Mouse (Mus musculus): ENCODE measurements at regions not wholly inside any gene's neighbourhood (a gene's known extent, or its start where the extent isn't known, plus 50 kb on each side); places are given as distances from the start of the nearest gene placed in this dataset.

- WGBS: 34% methylated on average over 5 of the region's 5 CpGs
- H3K4me1 ChIP-seq (ENCODE audit: insufficient read depth, low read length): peaks cover 14% of the 10 kb centered on the region; the same call in 1 of the 2 replicates
- no peak overlapping the region for H3K9ac ChIP-seq (replicated peaks; ENCODE audit: low read length)
- H3K9me3 ChIP-seq (ENCODE audit: low read length): no peaks in the 10 kb centered on the region
- ATAC-seq (ENCODE audit: low FRiP score, low TSS enrichment): no peak
- no peak overlapping the region for H3K27ac ChIP-seq (ENCODE audit: low read length)
- no peaks in the 10 kb centered on the region for H3K27me3 ChIP-seq (ENCODE audit: insufficient read depth, low read length)
- H3K36me3 ChIP-seq (ENCODE audit: insufficient read depth, low read length): no peaks in the 10 kb centered on the region
- H3K4me2 ChIP-seq (replicated peaks; ENCODE audit: low read depth, low read length): no peak overlapping the region
- H3K4me3 ChIP-seq (ENCODE audit: low read length): no peak overlapping the region
Observed at GRCm38 (mm10) chr9:62220451-62220850, 61.6 kb downstream of the Spesp1 start.

- 39% methylated on average over 13 of the region's 13 CpGs for WGBS
- no peak for ATAC-seq (ENCODE audit: low FRiP score, low TSS enrichment)
- H3K4me3 ChIP-seq (ENCODE audit: low read length): no peak overlapping the region
- no peak overlapping the region for H3K9ac ChIP-seq (replicated peaks; ENCODE audit: low read length)
- no peak overlapping the region for H3K4me2 ChIP-seq (replicated peaks; ENCODE audit: low read depth, low read length)
- H3K27me3 ChIP-seq (ENCODE audit: insufficient read depth, low read length): no peaks in the 10 kb centered on the region
- no peak overlapping the region for H3K27ac ChIP-seq (ENCODE audit: low read length)
- no peaks in the 10 kb centered on the region for H3K36me3 ChIP-seq (ENCODE audit: insufficient read depth, low read length)
- H3K9me3 ChIP-seq (ENCODE audit: low read length): no peaks in the 10 kb centered on the region
- H3K4me1 ChIP-seq (ENCODE audit: insufficient read depth, low read length): peaks cover 6% of the 10 kb centered on the region
Observed at GRCm38 (mm10) chr9:62215151-62215859, 66.7 kb downstream of the Spesp1 start.

- no peaks in the 10 kb centered on the region for H3K9me3 ChIP-seq (ENCODE audit: low read length)
- WGBS: 73% methylated on average over 4 of the region's 4 CpGs
- no peak overlapping the region for H3K9ac ChIP-seq (replicated peaks; ENCODE audit: low read length)
- peaks cover 3% of the 10 kb centered on the region; the same call in 1 of the 2 replicates for H3K4me1 ChIP-seq (ENCODE audit: insufficient read depth, low read length)
- no peak overlapping the region for H3K4me3 ChIP-seq (ENCODE audit: low read length)
- ATAC-seq (ENCODE audit: low FRiP score, low TSS enrichment): no peak
- no peak overlapping the region for H3K27ac ChIP-seq (ENCODE audit: low read length)
- no peaks in the 10 kb centered on the region for H3K36me3 ChIP-seq (ENCODE audit: insufficient read depth, low read length)
- no peaks in the 10 kb centered on the region for H3K27me3 ChIP-seq (ENCODE audit: insufficient read depth, low read length)
- H3K4me2 ChIP-seq (replicated peaks; ENCODE audit: low read depth, low read length): no peak overlapping the region
Observed at GRCm38 (mm10) chr9:62214546-62214945, 67.5 kb downstream of the Spesp1 start.

- Histone ChIP-seq H3K9ac (replicated peaks; ENCODE audit: low read length) (no peak overlapping the region), H3K27me3 (ENCODE audit: insufficient read depth, low read length) (no peaks in the 10 kb centered on the region), H3K9me3 (ENCODE audit: low read length) (no peaks in the 10 kb centered on the region), H3K27ac (ENCODE audit: low read length) (no peak overlapping the region), H3K4me3 (ENCODE audit: low read length) (no peak overlapping the region), H3K36me3 (ENCODE audit: insufficient read depth, low read length) (no peaks in the 10 kb centered on the region), H3K4me2 (replicated peaks; ENCODE audit: low read depth, low read length) (no peak overlapping the region), H3K4me1 (ENCODE audit: insufficient read depth, low read length) (peaks cover 3% of the 10 kb centered on the region; the same call in 1 of the 2 replicates)
- ATAC-seq (ENCODE audit: low FRiP score, low TSS enrichment): no peak
- WGBS: 51% methylated on average over 6 of the region's 6 CpGs
Observed at GRCm38 (mm10) chr9:62212615-62213014, 69.4 kb downstream of the Spesp1 start.

GRCm38 (mm10) chr9:62210815-62211214 is 71.2 kb downstream of the Spesp1 start:
- Histone ChIP-seq H3K27ac (ENCODE audit: low read length) (no peak overlapping the region), H3K9ac (replicated peaks; ENCODE audit: low read length) (no peak overlapping the region), H3K4me2 (replicated peaks; ENCODE audit: low read depth, low read length) (no peak overlapping the region), H3K4me1 (ENCODE audit: insufficient read depth, low read length) (peaks cover 3% of the 10 kb centered on the region; the same call in 1 of the 2 replicates), H3K36me3 (ENCODE audit: insufficient read depth, low read length) (no peaks in the 10 kb centered on the region), H3K4me3 (ENCODE audit: low read length) (no peak overlapping the region), H3K9me3 (ENCODE audit: low read length) (no peaks in the 10 kb centered on the region), H3K27me3 (ENCODE audit: insufficient read depth, low read length) (no peaks in the 10 kb centered on the region)
- WGBS: 85% methylated on average over 5 of the region's 5 CpGs
- no peak for ATAC-seq (ENCODE audit: low FRiP score, low TSS enrichment)

GRCm38 (mm10) chr9:62208436-62208835 is 73.6 kb downstream of the Spesp1 start:
- no peaks in the 10 kb centered on the region for H3K36me3 ChIP-seq (ENCODE audit: insufficient read depth, low read length)
- H3K9ac ChIP-seq (replicated peaks; ENCODE audit: low read length): no peak overlapping the region
- no peak overlapping the region for H3K4me2 ChIP-seq (replicated peaks; ENCODE audit: low read depth, low read length)
- H3K27ac ChIP-seq (ENCODE audit: low read length): no peak overlapping the region
- ATAC-seq (ENCODE audit: low FRiP score, low TSS enrichment): no peak
- no peak overlapping the region for H3K4me3 ChIP-seq (ENCODE audit: low read length)
- 67% methylated on average over 5 of the region's 5 CpGs for WGBS
- H3K9me3 ChIP-seq (ENCODE audit: low read length): no peaks in the 10 kb centered on the region
- H3K27me3 ChIP-seq (ENCODE audit: insufficient read depth, low read length): no peaks in the 10 kb centered on the region
- no peaks in the 10 kb centered on the region for H3K4me1 ChIP-seq (ENCODE audit: insufficient read depth, low read length)

- ATAC-seq (ENCODE audit: low FRiP score, low TSS enrichment): no peak
- WGBS: 53% methylated on average over 4 of the region's 4 CpGs
- H3K27me3 ChIP-seq (ENCODE audit: insufficient read depth, low read length): no peaks in the 10 kb centered on the region
- H3K9ac ChIP-seq (replicated peaks; ENCODE audit: low read length): no peak overlapping the region
- no peaks in the 10 kb centered on the region for H3K9me3 ChIP-seq (ENCODE audit: low read length)
- H3K36me3 ChIP-seq (ENCODE audit: insufficient read depth, low read length): no peaks in the 10 kb centered on the region
- H3K4me3 ChIP-seq (ENCODE audit: low read length): no peak overlapping the region
- no peaks in the 10 kb centered on the region for H3K4me1 ChIP-seq (ENCODE audit: insufficient read depth, low read length)
- no peak overlapping the region for H3K27ac ChIP-seq (ENCODE audit: low read length)
- no peak overlapping the region for H3K4me2 ChIP-seq (replicated peaks; ENCODE audit: low read depth, low read length)
Observed at GRCm38 (mm10) chr9:62205264-62205663, 76.7 kb downstream of the Spesp1 start.

- no peaks in the 10 kb centered on the region for H3K4me1 ChIP-seq (ENCODE audit: insufficient read depth, low read length)
- H3K27ac ChIP-seq (ENCODE audit: low read length): no peak overlapping the region
- H3K4me3 ChIP-seq (ENCODE audit: low read length): no peak overlapping the region
- WGBS: 62% methylated on average over 4 of the region's 4 CpGs
- H3K4me2 ChIP-seq (replicated peaks; ENCODE audit: low read depth, low read length): no peak overlapping the region
- H3K9me3 ChIP-seq (ENCODE audit: low read length): no peaks in the 10 kb centered on the region
- ATAC-seq (ENCODE audit: low FRiP score, low TSS enrichment): no peak
- no peaks in the 10 kb centered on the region for H3K27me3 ChIP-seq (ENCODE audit: insufficient read depth, low read length)
- no peaks in the 10 kb centered on the region for H3K36me3 ChIP-seq (ENCODE audit: insufficient read depth, low read length)
- H3K9ac ChIP-seq (replicated peaks; ENCODE audit: low read length): no peak overlapping the region
Observed at GRCm38 (mm10) chr9:62203556-62203955, 78.5 kb downstream of the Spesp1 start.

- 67% methylated on average over 2 of the region's 2 CpGs for WGBS
- Histone ChIP-seq H3K9me3 (ENCODE audit: low read length) (no peaks in the 10 kb centered on the region), H3K27ac (ENCODE audit: low read length) (no peak overlapping the region), H3K4me3 (ENCODE audit: low read length) (no peak overlapping the region), H3K4me2 (replicated peaks; ENCODE audit: low read depth, low read length) (no peak overlapping the region), H3K9ac (replicated peaks; ENCODE audit: low read length) (no peak overlapping the region), H3K4me1 (ENCODE audit: insufficient read depth, low read length) (no peaks in the 10 kb centered on the region), H3K36me3 (ENCODE audit: insufficient read depth, low read length) (no peaks in the 10 kb centered on the region), H3K27me3 (ENCODE audit: insufficient read depth, low read length) (no peaks in the 10 kb centered on the region)
- no peak for ATAC-seq (ENCODE audit: low FRiP score, low TSS enrichment)
Observed at GRCm38 (mm10) chr9:62202331-62202730, 79.7 kb downstream of the Spesp1 start.

GRCm38 (mm10) chr9:62197486-62197885 is 75.0 kb upstream of the Glce start:
- H3K27me3 ChIP-seq (ENCODE audit: insufficient read depth, low read length): peaks cover 6% of the 10 kb centered on the region; the same call in 1 of the 2 replicates
- no peaks in the 10 kb centered on the region for H3K9me3 ChIP-seq (ENCODE audit: low read length)
- peaks cover 4% of the 10 kb centered on the region; the same call in 1 of the 2 replicates for H3K4me1 ChIP-seq (ENCODE audit: insufficient read depth, low read length)
- H3K9ac ChIP-seq (replicated peaks; ENCODE audit: low read length): no peak overlapping the region
- H3K4me2 ChIP-seq (replicated peaks; ENCODE audit: low read depth, low read length): no peak overlapping the region
- 93% methylated on average over 2 of the region's 2 CpGs for WGBS
- no peak overlapping the region for H3K27ac ChIP-seq (ENCODE audit: low read length)
- H3K4me3 ChIP-seq (ENCODE audit: low read length): no peak overlapping the region
- ATAC-seq (ENCODE audit: low FRiP score, low TSS enrichment): no peak
- no peaks in the 10 kb centered on the region for H3K36me3 ChIP-seq (ENCODE audit: insufficient read depth, low read length)

All from kidney, embryonic 16.5 days (tissue).